Mouse (Mus musculus) right cerebral cortex, postnatal 36 days (tissue): ENCODE data around the gene Chaf1b.

Experiments used
- DNase-seq, 2 experiments: peaks; one replicate each; pipeline ENCODE4 v3.0.0; 2022; ENCODE audit warnings: low spot score in 2 of 2, mixed read lengths in 1 of 2

Chaf1b gene

GRCm38 (mm10) chr16:93947396-93947795 is 63.7 kb downstream of the Chaf1b start:
- no peak for DNase-seq
